Mouse (Mus musculus): ENCODE measurements around the gene Prl3d3. TPM values are rescaled to one million over a fixed set of nuclear protein-coding genes. Genes with fewer than 3 reads are reported as not detected.
"Not testable (repeated sequence)": the region's sequence is repeated elsewhere in the genome, so short reads cannot be mapped to it uniquely, and the experiment has no call there.

The Prl3d3 gene
- not detected in 2 replicates for polyA plus RNA-seq (2016; fragmentation: Nextera tagmentation; extraction: Ambion mirVana)

DNA sequence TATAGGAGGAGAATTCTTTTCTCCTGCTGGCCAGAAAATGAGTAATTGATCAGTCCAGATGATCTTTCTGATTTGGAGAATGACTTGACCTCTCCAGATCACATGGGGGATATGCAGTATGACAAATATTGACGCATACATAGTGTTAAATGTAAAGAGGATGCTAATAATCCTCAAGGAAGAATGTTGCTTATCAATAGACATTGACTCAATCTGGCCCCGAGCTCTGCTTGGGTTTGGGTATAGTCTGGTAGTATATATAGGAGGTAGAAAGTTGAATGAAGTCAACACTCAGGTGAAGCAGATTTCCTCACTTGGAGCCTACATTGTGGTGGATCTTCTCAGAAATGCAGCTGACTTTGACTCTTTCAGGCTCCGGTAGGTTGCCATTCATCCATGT lies at the start of gene Prl3d3:
Gene Prl3d3 (plus strand): TSS at position 301 of the 400 bp plus-strand sequence.
- WGBS = 92% methylated on average over 3 of the region's 3 CpGs
- not testable (repeated sequence) for H3K27me3 ChIP-seq; ATAC-seq (ENCODE audit: low FRiP score); H3K9ac ChIP-seq; H3K36me3 ChIP-seq; H3K9me3 ChIP-seq (replicated peaks); H3K4me1 ChIP-seq; H3K4me2 ChIP-seq (replicated peaks); H3K4me3 ChIP-seq; H3K27ac ChIP-seq

- not testable (repeated sequence) for H3K9me3 ChIP-seq (replicated peaks); H3K27me3 ChIP-seq; H3K36me3 ChIP-seq; ATAC-seq (ENCODE audit: low FRiP score); H3K9ac ChIP-seq; H3K4me3 ChIP-seq; H3K4me1 ChIP-seq; H3K4me2 ChIP-seq (replicated peaks); H3K27ac ChIP-seq
- 98% methylated on average over 4 of the region's 4 CpGs for WGBS
These were observed 35.2 kb upstream of the Prl3d3 start, which contains the start of gene Prl3d2 for GRCm38 (mm10) chr13:27121398-27121797. Gene Prl3d2, plus strand, starts transcription at chr13:27121698.

- H3K27ac ChIP-seq = no peak overlapping the region
- no peak for ATAC-seq (ENCODE audit: low FRiP score)
- WGBS = 62% methylated on average over 1 of the region's 1 CpGs
These were observed 8.3 kb upstream of the Prl3d3 start for GRCm38 (mm10) chr13:27148264-27148663.

GRCm38 (mm10) chr13:27196359-27196758 lies 39.8 kb downstream of the Prl3d3 start, which contains the start of gene Prl3c1:
Gene Prl3c1, plus strand, starts transcription at chr13:27196659.
- no peak within 1 kb of the TSS for H3K4me2 ChIP-seq (replicated peaks)
- no peak within 1 kb of the TSS for H3K4me3 ChIP-seq
- no peaks in the 10 kb centered on the region for H3K27me3 ChIP-seq
- H3K27ac ChIP-seq = no peak within 1 kb of the TSS
- H3K9ac ChIP-seq = no peak within 1 kb of the TSS
- no peaks in the 10 kb centered on the region for H3K36me3 ChIP-seq
- WGBS = 78% methylated on average over 1 of the region's 1 CpGs
- no peaks in the 10 kb centered on the region for H3K9me3 ChIP-seq (replicated peaks)
- no peaks in the 10 kb centered on the region for H3K4me1 ChIP-seq
- no peak for ATAC-seq (ENCODE audit: low FRiP score)

More at GRCm38 (mm10) chr13:27148264-27148663, 8.3 kb upstream of the Prl3d3 start:
- no peaks in the 10 kb centered on the region for H3K36me3 ChIP-seq
- H3K9me3 ChIP-seq (replicated peaks) = no peaks in the 10 kb centered on the region
- H3K27me3 ChIP-seq = no peaks in the 10 kb centered on the region
- no peak overlapping the region for H3K4me2 ChIP-seq (replicated peaks)
- H3K4me3 ChIP-seq = no peak overlapping the region
- H3K4me1 ChIP-seq = no peaks in the 10 kb centered on the region
- no peak overlapping the region for H3K9ac ChIP-seq

Other genes with a start within 250 kb of the Prl3d3 start
- not detected in 2 replicates for gene Prl, start 99.2 kb upstream of the Prl3d3 start, polyA plus RNA-seq (2016; fragmentation: Nextera tagmentation; extraction: Ambion mirVana)
- not detected in 2 replicates for gene Prl3d1, start 62.6 kb upstream of the Prl3d3 start, polyA plus RNA-seq (2016; fragmentation: Nextera tagmentation; extraction: Ambion mirVana)
- not detected in 2 replicates for gene Prl3d2, start 35.1 kb upstream of the Prl3d3 start, polyA plus RNA-seq (2016; fragmentation: Nextera tagmentation; extraction: Ambion mirVana)
- gene Prl3c1, start 39.9 kb downstream of the Prl3d3 start, polyA plus RNA-seq (2016; fragmentation: Nextera tagmentation; extraction: Ambion mirVana) = not detected in 2 replicates
- not detected in 2 replicates for gene Prl3b1, start 85.1 kb downstream of the Prl3d3 start, polyA plus RNA-seq (2016; fragmentation: Nextera tagmentation; extraction: Ambion mirVana)
- gene Prl3a1, start 102.6 kb downstream of the Prl3d3 start, polyA plus RNA-seq (2016; fragmentation: Nextera tagmentation; extraction: Ambion mirVana) = not detected in 2 replicates
- not detected in 2 replicates for gene Prl6a1, start 155.8 kb downstream of the Prl3d3 start, polyA plus RNA-seq (2016; fragmentation: Nextera tagmentation; extraction: Ambion mirVana)
- not detected in 2 replicates for gene Prl8a2, start 188.9 kb downstream of the Prl3d3 start, polyA plus RNA-seq (2016; fragmentation: Nextera tagmentation; extraction: Ambion mirVana)
- gene Prl2b1, start 234.1 kb downstream of the Prl3d3 start, polyA plus RNA-seq (2016; fragmentation: Nextera tagmentation; extraction: Ambion mirVana) = not detected in 2 replicates

Measured in hindbrain, embryonic 12.5 days (tissue).